Mouse (Mus musculus): ENCODE data around the gene Afg3l1.

- TF ChIP-seq CTCF (IDR thresholded peaks at IDR 0.05; ENCODE audit: low read depth): no peak; the same call in 1 of the 2 replicates
- no peak for TF ChIP-seq EP300 (IDR thresholded peaks at IDR 0.05; ENCODE audit: low read depth)
Observed at GRCm38 (mm10) chr8:123497699-123498098, 20.0 kb downstream of the Afg3l1 start.

All from heart, postnatal 0 days (tissue).